Mouse (Mus musculus) liver, postnatal 0 days (tissue): ENCODE results near the gene Tmem212. TPM values are rescaled to one million over a fixed set of nuclear protein-coding genes. Genes with fewer than 3 reads are reported as not detected.
A peak's percentile ranks its signal among the peaks of the same experiment; 100 is the strongest.

Source experiments
- ATAC-seq: fragments of 200-750 bp; cut with Nextera tagmentation; 2 replicates; pipeline ENCODE4 v1.8.0; 2017; ENCODE audit warnings: mild to moderate bottlenecking, moderate library complexity
- DNase-seq: peaks from one replicate; pipeline ENCODE4 v3.0.0-alpha.2; 2016
- H3K27ac ChIP-seq: fragments of 300-500 bp; sonication (generic); 2 replicates; pipeline ENCODE4 v1.5.1; 2014; ENCODE audit warnings: antibody characterized with exemption, moderate library complexity, mild to moderate bottlenecking, low read depth
- H3K27me3 ChIP-seq: fragments of 300-500 bp; sonication (generic); 2 replicates; pipeline ENCODE4 v1.6.1; 2014; ENCODE audit warnings: low read length, control low read depth, mixed read lengths; ENCODE audit not compliant: insufficient read depth
- H3K36me3 ChIP-seq: fragments of 300-500 bp; sonication (generic); replicated peaks from 2 replicates; pipeline ENCODE4 v1.6.1; 2014; ENCODE audit warnings: mild to moderate bottlenecking, control low read depth, low read length, moderate library complexity, mixed read lengths; ENCODE audit not compliant: insufficient read depth
- H3K4me1 ChIP-seq: fragments of 300-500 bp; sonication (generic); 2 replicates; pipeline ENCODE4 v1.6.1; 2014; ENCODE audit warnings: antibody characterized with exemption, mild to moderate bottlenecking, control low read depth; ENCODE audit not compliant: insufficient read depth
- H3K4me2 ChIP-seq: fragments of 300-500 bp; sonication (generic); 2 replicates; pipeline ENCODE4 v1.6.1; 2014; ENCODE audit warnings: low read depth, mild to moderate bottlenecking, low read length, moderate library complexity, mixed read lengths
- H3K4me3 ChIP-seq: fragments of 300-500 bp; sonication (generic); 2 replicates; pipeline ENCODE4 v1.5.1; 2014; ENCODE audit warnings: low read depth, low read length
- H3K9ac ChIP-seq: fragments of 300-500 bp; sonication (generic); replicated peaks from 2 replicates; pipeline ENCODE4 v1.6.1; 2014; ENCODE audit warnings: mild to moderate bottlenecking, moderate library complexity
- H3K9me3 ChIP-seq: fragments of 300-500 bp; sonication (generic); 2 replicates; pipeline ENCODE4 v1.6.1; 2016; ENCODE audit warnings: mild to moderate bottlenecking, control low read depth, low read length, mixed read lengths
- CTCF ChIP-seq: sonication (generic); IDR thresholded peaks from 2 replicates; pipeline ENCODE4 v1.5.1; 2016; ENCODE audit warnings: antibody characterized with exemption, low read depth
- EP300 ChIP-seq: IDR thresholded peaks from 2 replicates; pipeline ENCODE4 v1.6.1; 2016; ENCODE audit warnings: antibody characterized with exemption, low read depth, mild to moderate bottlenecking
- WGBS: fragments of 180-500 bp; shearing (Covaris S2); extraction: QIAGEN DNeasy Blood & Tissue Kit; methylation state at CpG from one replicate; pipeline ENCODE4 v1.1.7; 2014; ENCODE audit not compliant: insufficient replicate concordance; 5-methylcytosine and 5-hydroxymethylcytosine counted together
- polyA plus RNA-seq: library from polyadenylated mRNA; unstranded; fragments of >200 nt; fragmentation: Nextera tagmentation; extraction: Ambion mirVana; gene quantifications from 2 replicates; pipeline ENCODE4 v1.2.1, GENCODE M21; 2015

Tmem212 gene
- polyA plus RNA-seq, 1 experiment from 2014 or later = 0.26 TPM

DNA sequence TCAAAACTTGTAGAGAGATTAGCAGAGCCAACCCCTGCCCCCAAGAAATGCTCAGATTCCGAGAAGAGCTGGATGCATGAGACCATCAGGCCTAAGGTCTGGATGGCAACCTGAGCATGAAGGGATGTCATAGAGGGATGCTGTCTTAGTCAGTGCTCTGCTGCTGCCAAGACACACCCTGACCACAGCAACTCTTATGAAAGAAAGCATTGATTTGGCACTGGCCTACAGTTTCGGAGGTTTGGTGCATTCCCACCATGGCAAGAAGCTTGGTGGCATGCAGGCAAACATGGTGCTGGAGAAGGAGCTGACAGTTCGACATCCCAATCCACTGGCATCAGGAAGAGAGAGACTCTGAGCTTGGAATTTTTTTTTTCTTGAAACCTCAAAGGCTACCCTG lies 24.3 kb downstream of the Tmem212 start:
- no peaks in the 10 kb centered on the region for H3K9me3 ChIP-seq
- whole genome bisulfite sequencing = 75% methylated on average over 3 of the region's 3 CpGs
- H3K4me2 ChIP-seq = no peak overlapping the region
- no peak overlapping the region for H3K4me3 ChIP-seq
- no peak for ATAC-seq
- H3K27me3 ChIP-seq = no peaks in the 10 kb centered on the region
- no peak overlapping the region for H3K9ac ChIP-seq
- no peaks in the 10 kb centered on the region for H3K4me1 ChIP-seq
- H3K36me3 ChIP-seq = no peaks in the 10 kb centered on the region
- no peak overlapping the region for H3K27ac ChIP-seq
- DNase-seq = no peak
- TF ChIP-seq EP300 = no peak
- TF ChIP-seq CTCF = no peak

DNA sequence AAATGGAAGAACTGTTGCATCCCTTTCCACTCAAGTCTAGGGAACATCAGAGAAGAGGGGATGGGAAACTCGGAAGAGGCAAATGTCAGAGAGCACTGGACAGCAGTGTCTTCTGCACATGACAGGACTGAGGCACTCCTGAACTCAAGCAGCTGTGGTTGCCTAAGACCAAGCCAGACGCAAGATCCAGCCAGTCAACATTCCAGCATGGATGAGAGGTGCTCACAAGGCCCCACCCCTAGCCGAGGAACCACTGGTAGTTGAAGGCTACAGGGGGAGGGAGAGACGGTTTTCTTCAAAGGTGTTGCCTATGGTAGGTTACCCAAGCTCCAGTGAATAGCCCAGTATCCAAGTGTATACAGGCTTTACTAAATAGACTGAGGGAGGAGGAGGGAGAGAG lies 24.8 kb downstream of the Tmem212 start:
- Histone ChIP-seq H3K9ac (no peak overlapping the region), H3K27me3 (no peaks in the 10 kb centered on the region), H3K4me2 (no peak overlapping the region), H3K4me1 (no peaks in the 10 kb centered on the region), H3K9me3 (no peaks in the 10 kb centered on the region), H3K4me3 (no peak overlapping the region), H3K27ac (no peak overlapping the region), H3K36me3 (no peaks in the 10 kb centered on the region)
- DNase-seq (no peak), ATAC-seq (no peak)
- TF ChIP-seq CTCF (no peak), EP300 (no peak)
- WGBS = 82% methylated on average over 4 of the region's 4 CpGs

GRCm38 (mm10) chr3:27868681-27869080 lies 27.5 kb downstream of the Tmem212 start:
- no peak overlapping the region for H3K27ac ChIP-seq
- no peaks in the 10 kb centered on the region for H3K4me1 ChIP-seq
- no peaks in the 10 kb centered on the region for H3K27me3 ChIP-seq
- TF ChIP-seq EP300 (no peak), CTCF (no peak)
- DNase-seq (no peak), ATAC-seq (no peak)
- H3K9me3 ChIP-seq = no peaks in the 10 kb centered on the region
- H3K4me3 ChIP-seq = no peak overlapping the region
- no peaks in the 10 kb centered on the region for H3K36me3 ChIP-seq
- no peak overlapping the region for H3K4me2 ChIP-seq
- no peak overlapping the region for H3K9ac ChIP-seq
- WGBS = 91% methylated on average over 3 of the region's 3 CpGs

DNA sequence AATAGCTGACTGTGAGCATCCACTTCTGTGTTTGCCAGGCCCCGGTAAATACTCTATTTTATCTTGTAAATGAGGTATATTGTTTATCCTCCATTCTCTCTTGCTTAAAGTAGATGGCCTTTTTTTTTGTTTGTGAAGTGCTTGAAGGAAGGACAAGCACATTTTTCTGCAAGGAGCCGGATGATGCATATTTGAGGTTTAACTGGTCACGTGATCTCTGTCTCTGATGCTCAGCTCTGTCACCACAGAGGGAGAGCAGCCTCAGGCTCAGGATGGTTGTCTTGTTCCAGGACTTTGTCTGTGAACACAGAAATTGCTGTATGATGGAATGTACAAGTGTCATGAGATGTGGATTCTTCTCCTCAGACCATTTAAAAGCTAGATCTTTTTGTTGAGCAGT lies 28.4 kb downstream of the Tmem212 start:
- 65% methylated on average over 3 of the region's 3 CpGs for WGBS
- Histone ChIP-seq H3K4me1 (peaks cover 3% of the 10 kb centered on the region), H3K36me3 (no peaks in the 10 kb centered on the region), H3K4me3 (no peak overlapping the region), H3K4me2 (no peak overlapping the region), H3K9ac (no peak overlapping the region), H3K9me3 (no peaks in the 10 kb centered on the region), H3K27ac (no peak overlapping the region), H3K27me3 (no peaks in the 10 kb centered on the region)
- DNase-seq (no peak), ATAC-seq (no peak)
- TF ChIP-seq CTCF = no peak
- TF ChIP-seq EP300 = no peak

- peak overlapping the region; percentile 77 for H3K27ac ChIP-seq
Measured at GRCm38 (mm10) chr3:27862821-27863740, 33.1 kb downstream of the Tmem212 start.

DNA sequence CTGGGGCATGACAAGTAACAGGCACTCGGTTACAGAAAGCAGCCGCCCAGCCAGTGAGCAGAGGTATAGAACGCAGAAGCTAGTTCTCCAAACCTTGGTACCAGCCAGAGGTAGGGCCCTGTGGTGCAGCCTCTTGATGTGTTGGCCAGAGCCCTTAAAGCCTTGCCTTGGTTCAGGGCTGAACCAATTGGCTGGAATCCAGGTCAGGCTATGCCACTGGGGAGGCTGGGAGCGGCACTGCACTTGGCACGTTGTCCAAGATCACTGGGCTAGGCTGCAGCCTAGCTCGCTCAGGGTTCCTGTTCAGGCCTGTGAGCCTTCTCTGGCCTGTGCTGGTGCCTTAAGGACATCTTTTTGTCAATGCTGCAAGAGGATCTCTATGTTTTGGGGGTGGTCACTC lies 34.6 kb downstream of the Tmem212 start:
- H3K4me3 ChIP-seq = no peak overlapping the region
- WGBS = 77% methylated on average over 6 of the region's 6 CpGs
- DNase-seq (peak; percentile 57), ATAC-seq (peak; percentile 50; the same call in 1 of the 2 replicates)
- no peaks in the 10 kb centered on the region for H3K36me3 ChIP-seq
- no peak overlapping the region for H3K9ac ChIP-seq
- no peaks in the 10 kb centered on the region for H3K9me3 ChIP-seq
- H3K27me3 ChIP-seq = no peaks in the 10 kb centered on the region
- H3K27ac ChIP-seq = no peak overlapping the region
- no peak for TF ChIP-seq EP300
- TF ChIP-seq CTCF = no peak
- H3K4me1 ChIP-seq = peaks cover 16% of the 10 kb centered on the region
- H3K4me2 ChIP-seq = no peak overlapping the region

More at GRCm38 (mm10) chr3:27862821-27863740, 33.1 kb downstream of the Tmem212 start:
- Histone ChIP-seq H3K27me3 (no peaks in the 10 kb centered on the region), H3K9me3 (no peaks in the 10 kb centered on the region), H3K9ac (peak overlapping the region; percentile 36; the same call in 1 of the 2 replicates), H3K4me3 (peak overlapping the region; percentile 19), H3K36me3 (no peaks in the 10 kb centered on the region), H3K4me2 (peak overlapping the region; percentile 66), H3K4me1 (peaks cover 16% of the 10 kb centered on the region)
- WGBS = 7% methylated on average over 16 of the region's 16 CpGs
- DNase-seq (peak; percentile 50), ATAC-seq (peak; percentile 91)
- TF ChIP-seq CTCF = peak; percentile 39
- TF ChIP-seq EP300 = no peak
